Comparison of ENCODE assay signal across 19 mouse cellular contexts in the genomic region with DNA sequence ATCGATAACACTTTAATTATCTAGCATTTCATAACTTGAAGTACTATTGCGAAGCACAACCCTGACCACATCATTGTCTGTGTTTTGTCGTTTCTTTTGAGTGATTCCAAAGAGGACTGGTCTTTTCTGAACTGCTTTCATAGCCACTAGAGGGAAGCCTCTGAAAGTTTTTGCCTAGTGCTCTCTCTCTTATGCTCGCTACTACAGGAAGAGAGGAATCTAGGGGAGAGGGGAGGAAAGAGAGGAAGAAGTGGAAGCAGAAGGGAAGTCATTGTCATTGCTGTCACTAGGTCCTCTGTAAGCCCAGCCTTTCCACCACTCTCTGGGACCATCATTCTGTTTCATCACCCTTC.
DNase-seq lines count a peak whose midpoint lies in the region; ATAC-seq and TF ChIP-seq lines count a peak whose summit lies in the region.
"Had no signal": no experiment of that assay in that cellular context is flagged by ENCODE, and none has a peak within 500 bp of the region (broad histone marks: within the 10 kb centered on the region; RNA-seq: fewer than 3 reads in every experiment).

No protein-coding gene starts in this region.

- no peaks in the 10 kb centered on the region for H3K27me3 ChIP-seq in kidney, embryonic 14.5 days (ENCODE audit: control insufficient read depth, insufficient read depth, low read length)
- H3K27me3 ChIP-seq in midbrain, postnatal 0 days (ENCODE audit: insufficient read depth, low read length) = no peaks in the 10 kb centered on the region
- H3K27me3 ChIP-seq in midbrain, embryonic 13.5 days = no peaks in the 10 kb centered on the region
- H3K27me3 ChIP-seq in intestine, postnatal 0 days (replicated peaks; ENCODE audit: control insufficient read depth, insufficient read depth, low read length) = no peaks in the 10 kb centered on the region
- H3K27me3 ChIP-seq: CH12.LX; embryonic facial prominence, embryonic 13.5 days; forebrain, embryonic 13.5 days; heart, embryonic 12.5 days; limb, embryonic 12.5 days; liver, embryonic 15.5 days; midbrain, embryonic 12.5 days had no signal

- no peaks in the 10 kb centered on the region for H3K36me3 ChIP-seq in kidney, embryonic 14.5 days (ENCODE audit: control insufficient read depth, insufficient read depth, low read length)
- no peaks in the 10 kb centered on the region for H3K36me3 ChIP-seq in midbrain, postnatal 0 days (ENCODE audit: insufficient read depth, low read length)
- no peaks in the 10 kb centered on the region for H3K36me3 ChIP-seq in midbrain, embryonic 13.5 days
- H3K36me3 ChIP-seq in intestine, postnatal 0 days (ENCODE audit: control insufficient read depth, insufficient read depth) = no peaks in the 10 kb centered on the region
- H3K36me3 ChIP-seq: embryonic facial prominence, embryonic 13.5 days; heart, embryonic 12.5 days; limb, embryonic 12.5 days; liver, embryonic 15.5 days; midbrain, embryonic 12.5 days had no signal

- DNase-seq in kidney, postnatal 10 days = no peak
- DNase-seq in midbrain, postnatal 0 days (ENCODE audit: low spot score) = peak; percentile 46
- DNase-seq in right cerebral cortex, postnatal 14 days = no peak
- no peak for DNase-seq in adrenal gland, adult 18-20 months (ENCODE audit: low spot score in 2 of 2)
- DNase-seq: cerebellum, adult 9-10 months; gastrocnemius, postnatal 10 days; right cerebral cortex, postnatal 4 days; thymus, postnatal 4 days had no signal

- H3K9me3 ChIP-seq in kidney, embryonic 14.5 days (ENCODE audit: control insufficient read depth, low read length) = no peaks in the 10 kb centered on the region
- no peaks in the 10 kb centered on the region for H3K9me3 ChIP-seq in midbrain, postnatal 0 days (ENCODE audit: low read length)
- H3K9me3 ChIP-seq in midbrain, embryonic 13.5 days = no peaks in the 10 kb centered on the region
- H3K9me3 ChIP-seq in intestine, postnatal 0 days (ENCODE audit: control insufficient read depth) = no peaks in the 10 kb centered on the region
- H3K9me3 ChIP-seq: embryonic facial prominence, embryonic 13.5 days; heart, embryonic 12.5 days; liver, embryonic 15.5 days had no signal

- no peak overlapping the region for H3K4me2 ChIP-seq in kidney, embryonic 14.5 days (replicated peaks; ENCODE audit: low read depth, low read length)
- no peak overlapping the region for H3K4me2 ChIP-seq in midbrain, postnatal 0 days (ENCODE audit: low read depth, low read length, poor library complexity, severe bottlenecking)
- H3K4me2 ChIP-seq in midbrain, embryonic 13.5 days (replicated peaks) = no peak overlapping the region
- peak overlapping the region; percentile 9; the same call in 1 of the 2 replicates for H3K4me2 ChIP-seq in intestine, postnatal 0 days (replicated peaks; ENCODE audit: low read depth)
- H3K4me2 ChIP-seq: embryonic facial prominence, embryonic 13.5 days; forebrain, embryonic 13.5 days; heart, embryonic 12.5 days; limb, embryonic 12.5 days; liver, embryonic 15.5 days; midbrain, embryonic 12.5 days had no signal

- TF ChIP-seq CTCF in midbrain, postnatal 0 days (IDR thresholded peaks at IDR 0.05) = peak; percentile 75
- peak; percentile 60 for TF ChIP-seq CTCF in intestine, postnatal 0 days (IDR thresholded peaks at IDR 0.05; ENCODE audit: low read depth)

- no peak overlapping the region for H3K9ac ChIP-seq in kidney, embryonic 14.5 days (ENCODE audit: low read depth, low read length)
- no peak overlapping the region for H3K9ac ChIP-seq in midbrain, postnatal 0 days (replicated peaks; ENCODE audit: low read length, poor library complexity, severe bottlenecking)
- no peak overlapping the region for H3K9ac ChIP-seq in midbrain, embryonic 13.5 days (replicated peaks)
- no peak overlapping the region for H3K9ac ChIP-seq in intestine, postnatal 0 days (ENCODE audit: low read depth, low read length)
- H3K9ac ChIP-seq: embryonic facial prominence, embryonic 13.5 days; forebrain, embryonic 13.5 days; heart, embryonic 12.5 days; limb, embryonic 12.5 days; liver, embryonic 15.5 days; midbrain, embryonic 12.5 days had no signal

- no peaks in the 10 kb centered on the region for H3K4me1 ChIP-seq in kidney, embryonic 14.5 days (ENCODE audit: control insufficient read depth, insufficient read depth, low read length)
- no peaks in the 10 kb centered on the region for H3K4me1 ChIP-seq in midbrain, postnatal 0 days (ENCODE audit: insufficient read depth, low read length)
- no peaks in the 10 kb centered on the region for H3K4me1 ChIP-seq in midbrain, embryonic 13.5 days (replicated peaks)
- no peaks in the 10 kb centered on the region for H3K4me1 ChIP-seq in intestine, postnatal 0 days (replicated peaks; ENCODE audit: control insufficient read depth, insufficient read depth, low read length)
- H3K4me1 ChIP-seq: embryonic facial prominence, embryonic 13.5 days; forebrain, embryonic 13.5 days; heart, embryonic 12.5 days; limb, embryonic 12.5 days; liver, embryonic 15.5 days; midbrain, embryonic 12.5 days had no signal

- H3K27ac ChIP-seq in kidney, embryonic 14.5 days (ENCODE audit: low read depth, low read length) = peak overlapping the region; percentile 52; the same call in 1 of the 2 replicates
- H3K27ac ChIP-seq in midbrain, postnatal 0 days (ENCODE audit: low read depth, low read length) = no peak overlapping the region
- no peak overlapping the region for H3K27ac ChIP-seq in midbrain, embryonic 13.5 days
- no peak overlapping the region for H3K27ac ChIP-seq in intestine, postnatal 0 days (ENCODE audit: low read depth, low read length)
- H3K27ac ChIP-seq: embryonic facial prominence, embryonic 13.5 days; forebrain, embryonic 13.5 days; limb, embryonic 12.5 days; liver, embryonic 15.5 days; midbrain, embryonic 12.5 days had no signal

- no peak overlapping the region for H3K4me3 ChIP-seq in kidney, embryonic 14.5 days (ENCODE audit: low read length)
- no peak overlapping the region for H3K4me3 ChIP-seq in midbrain, postnatal 0 days (ENCODE audit: low read depth, low read length)
- H3K4me3 ChIP-seq in midbrain, embryonic 13.5 days (replicated peaks) = no peak overlapping the region
- no peak overlapping the region for H3K4me3 ChIP-seq in intestine, postnatal 0 days (ENCODE audit: low read depth, low read length)
- H3K4me3 ChIP-seq: embryonic facial prominence, embryonic 13.5 days; forebrain, embryonic 13.5 days; heart, embryonic 12.5 days; limb, embryonic 12.5 days; liver, embryonic 15.5 days; midbrain, embryonic 12.5 days had no signal

- 40% methylated on average over 4 of the region's 4 CpGs for WGBS in kidney, embryonic 14.5 days
- WGBS in midbrain, postnatal 0 days = 67% methylated on average over 4 of the region's 4 CpGs
- 70% methylated on average over 4 of the region's 4 CpGs for WGBS in midbrain, embryonic 13.5 days
- WGBS in intestine, postnatal 0 days = 31% methylated on average over 4 of the region's 4 CpGs

- peak; percentile 48; the same call in 1 of the 2 replicates for ATAC-seq in kidney, embryonic 14.5 days (ENCODE audit: low FRiP score, low TSS enrichment)
- ATAC-seq in midbrain, postnatal 0 days (ENCODE audit: low FRiP score) = no peak
- ATAC-seq in midbrain, embryonic 13.5 days = no peak
- ATAC-seq in intestine, postnatal 0 days = no peak
- ATAC-seq: forebrain, embryonic 13.5 days; Patski had no signal
